Mouse (Mus musculus): ENCODE data around the gene Sart3. TPM values are rescaled to one million over a fixed set of nuclear protein-coding genes. Genes with fewer than 3 reads are reported as not detected.

Gene Sart3
- total and polyA plus RNA-seq, 2 experiments from 2014 or later = 11.9 to 15.8 TPM

DNA sequence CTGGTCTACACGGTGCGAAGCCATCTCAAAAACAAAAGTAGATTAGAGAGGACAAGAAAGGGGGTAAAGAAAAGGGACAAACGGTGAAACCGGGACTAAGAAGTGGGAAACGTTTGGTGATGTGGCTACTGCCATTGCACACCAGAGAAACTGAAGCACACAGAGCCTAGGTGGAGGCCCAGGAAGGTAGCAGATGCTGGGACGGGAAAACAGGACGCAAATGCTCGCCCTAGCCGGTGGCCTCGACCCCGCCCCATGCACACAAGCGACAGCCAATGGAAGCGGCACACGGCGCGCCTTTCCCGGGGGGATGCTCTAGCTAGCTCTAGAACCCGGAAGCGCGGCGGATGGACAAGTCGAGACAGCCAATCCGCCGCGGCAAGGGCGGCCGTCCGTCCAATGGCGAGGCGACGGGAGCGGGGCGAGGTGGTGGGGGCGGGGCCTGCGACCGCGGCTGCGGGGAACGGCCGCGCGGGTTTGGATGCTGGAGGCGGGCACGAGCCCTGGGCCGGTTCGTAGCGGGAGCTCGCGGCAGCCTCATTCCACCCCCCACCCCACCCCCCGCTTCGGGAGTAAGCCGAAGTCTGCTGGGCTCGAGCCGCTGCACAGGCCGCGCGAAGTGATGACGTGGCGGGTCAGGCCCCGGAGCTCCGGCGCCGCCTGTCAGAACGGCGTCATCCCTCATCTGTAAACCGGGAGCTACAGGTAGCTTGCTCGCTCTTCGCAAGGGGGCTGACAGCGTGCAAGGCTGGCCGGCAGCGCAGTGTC lies 36.8 kb downstream of the Sart3 start, which contains the start of gene Ficd:
Gene Ficd (plus strand): TSS at position 459 of the 768 bp plus-strand sequence.
- ATAC-seq (ENCODE audit: insufficient read depth, low read depth) (peak; percentile 99), DNase-seq (ENCODE audit: low spot score) (peak; percentile 99)
- Histone ChIP-seq H3K27me3 (ENCODE audit: control insufficient read depth, insufficient read depth, low read length) (no peaks in the 10 kb centered on the region), H3K4me3 (ENCODE audit: low read depth, low read length) (peak within 1 kb of the TSS; percentile 86), H3K9me3 (replicated peaks; ENCODE audit: control insufficient read depth, low read length) (no peaks in the 10 kb centered on the region), H3K36me3 (replicated peaks; ENCODE audit: control insufficient read depth, insufficient read depth, low read length) (peaks cover 28% of the 10 kb centered on the region), H3K4me1 (ENCODE audit: control insufficient read depth, insufficient read depth) (peaks cover 12% of the 10 kb centered on the region), H3K27ac (ENCODE audit: low read depth) (peak within 1 kb of the TSS; percentile 93), H3K9ac (replicated peaks; ENCODE audit: low read depth, low read length) (peak within 1 kb of the TSS; percentile 72), H3K4me2 (ENCODE audit: low read depth, low read length) (peak within 1 kb of the TSS; percentile 90)
- TF ChIP-seq EP300 (IDR thresholded peaks at IDR 0.05; ENCODE audit: low read depth) (no peak), CTCF (IDR thresholded peaks at IDR 0.05; ENCODE audit: low read depth) (no peak)
- under 1% methylated on average over 63 of the region's 71 CpGs for WGBS

DNA sequence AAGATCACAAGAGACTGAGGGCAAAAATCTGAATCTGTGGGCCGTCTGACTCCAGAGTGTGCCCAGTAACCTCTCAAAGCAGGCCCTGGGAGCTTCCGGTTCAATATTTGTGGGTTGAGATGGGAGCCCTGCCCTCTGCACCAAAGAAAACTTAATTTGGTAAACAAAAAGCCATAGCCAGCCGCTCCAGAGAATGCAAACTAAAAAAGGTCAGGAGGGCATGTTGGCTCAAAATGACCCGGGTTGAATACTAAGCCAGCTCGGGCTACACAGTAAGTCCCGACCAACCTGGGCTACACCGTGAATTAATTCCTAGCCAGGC lies 37.3 kb downstream of the Sart3 start:
- peak overlapping the region; percentile 70 for H3K4me2 ChIP-seq (ENCODE audit: low read depth, low read length)
- ATAC-seq (ENCODE audit: insufficient read depth, low read depth) (no peak), DNase-seq (ENCODE audit: low spot score) (no peak)
- no peaks in the 10 kb centered on the region for H3K9me3 ChIP-seq (replicated peaks; ENCODE audit: control insufficient read depth, low read length)
- H3K36me3 ChIP-seq (replicated peaks; ENCODE audit: control insufficient read depth, insufficient read depth, low read length) = peaks cover 23% of the 10 kb centered on the region
- no peak for TF ChIP-seq CTCF (IDR thresholded peaks at IDR 0.05; ENCODE audit: low read depth)
- TF ChIP-seq EP300 (IDR thresholded peaks at IDR 0.05; ENCODE audit: low read depth) = no peak
- WGBS = 36% methylated on average over 7 of the region's 7 CpGs
- H3K9ac ChIP-seq (replicated peaks; ENCODE audit: low read depth, low read length) = peak overlapping the region; percentile 53
- peak overlapping the region; percentile 93 for H3K27ac ChIP-seq (ENCODE audit: low read depth)
- H3K4me1 ChIP-seq (ENCODE audit: control insufficient read depth, insufficient read depth) = peaks cover 12% of the 10 kb centered on the region
- no peaks in the 10 kb centered on the region for H3K27me3 ChIP-seq (ENCODE audit: control insufficient read depth, insufficient read depth, low read length)
- H3K4me3 ChIP-seq (ENCODE audit: low read depth, low read length) = peak overlapping the region; percentile 86

DNA sequence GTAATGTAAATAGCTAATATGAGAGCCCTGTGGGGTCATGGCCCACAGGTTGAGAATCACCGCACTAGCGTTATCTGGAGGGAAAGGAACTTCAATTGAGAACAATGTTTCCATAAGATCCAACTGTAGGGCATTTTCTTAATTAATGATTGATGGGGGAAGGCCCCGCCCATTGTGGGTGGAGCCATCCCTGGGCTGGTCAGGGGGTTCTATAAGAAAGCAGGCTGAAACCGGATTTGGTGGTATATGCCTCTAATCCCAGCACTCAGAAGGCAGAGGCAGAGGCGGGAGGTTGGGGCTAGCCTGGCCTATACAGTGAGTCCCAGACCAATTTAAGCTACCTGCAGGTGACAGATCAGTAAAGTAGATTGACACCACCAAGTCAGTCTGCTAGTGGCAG lies 37.9 kb downstream of the Sart3 start:
- WGBS = 67% methylated on average over 5 of the region's 5 CpGs
- no peak for TF ChIP-seq EP300 (IDR thresholded peaks at IDR 0.05; ENCODE audit: low read depth)
- TF ChIP-seq CTCF (IDR thresholded peaks at IDR 0.05; ENCODE audit: low read depth) = no peak
- Histone ChIP-seq H3K9me3 (replicated peaks; ENCODE audit: control insufficient read depth, low read length) (no peaks in the 10 kb centered on the region), H3K4me1 (ENCODE audit: control insufficient read depth, insufficient read depth) (peaks cover 12% of the 10 kb centered on the region), H3K4me2 (ENCODE audit: low read depth, low read length) (no peak overlapping the region), H3K4me3 (ENCODE audit: low read depth, low read length) (no peak overlapping the region), H3K27me3 (ENCODE audit: control insufficient read depth, insufficient read depth, low read length) (no peaks in the 10 kb centered on the region), H3K27ac (ENCODE audit: low read depth) (no peak overlapping the region), H3K36me3 (replicated peaks; ENCODE audit: control insufficient read depth, insufficient read depth, low read length) (peaks cover 17% of the 10 kb centered on the region), H3K9ac (replicated peaks; ENCODE audit: low read depth, low read length) (no peak overlapping the region)
- no peak for ATAC-seq (ENCODE audit: insufficient read depth, low read depth)
- no peak for DNase-seq (ENCODE audit: low spot score)

DNA sequence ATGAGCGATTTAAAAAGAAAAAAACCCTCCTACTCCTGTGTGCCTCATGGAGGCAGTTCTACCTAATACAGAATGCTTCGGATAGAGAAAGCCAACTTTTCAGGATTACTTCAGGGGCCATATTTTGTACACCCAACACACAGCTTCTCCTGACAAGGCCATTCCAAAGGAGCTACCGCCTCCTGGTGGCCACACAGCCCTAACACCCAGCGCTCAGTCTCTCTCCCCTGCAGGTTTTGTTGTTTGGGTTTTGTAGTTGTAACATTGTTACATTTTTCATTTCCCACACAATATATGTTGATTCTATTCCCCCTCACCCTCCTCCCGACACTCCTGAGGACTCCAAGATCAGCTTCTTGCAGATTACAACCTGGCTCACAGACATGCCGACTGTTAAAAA lies 40.1 kb downstream of the Sart3 start:
- H3K36me3 ChIP-seq (replicated peaks; ENCODE audit: control insufficient read depth, insufficient read depth, low read length) = no peaks in the 10 kb centered on the region
- no peak overlapping the region for H3K4me2 ChIP-seq (ENCODE audit: low read depth, low read length)
- TF ChIP-seq EP300 (IDR thresholded peaks at IDR 0.05; ENCODE audit: low read depth) = no peak
- peak; percentile 70 for TF ChIP-seq CTCF (IDR thresholded peaks at IDR 0.05; ENCODE audit: low read depth)
- H3K4me3 ChIP-seq (ENCODE audit: low read depth, low read length) = no peak overlapping the region
- H3K9me3 ChIP-seq (replicated peaks; ENCODE audit: control insufficient read depth, low read length) = no peaks in the 10 kb centered on the region
- no peak for DNase-seq (ENCODE audit: low spot score)
- no peak overlapping the region for H3K9ac ChIP-seq (replicated peaks; ENCODE audit: low read depth, low read length)
- no peak for ATAC-seq (ENCODE audit: insufficient read depth, low read depth)
- peaks cover 12% of the 10 kb centered on the region for H3K4me1 ChIP-seq (ENCODE audit: control insufficient read depth, insufficient read depth)
- WGBS = 25% methylated on average over 6 of the region's 6 CpGs
- no peaks in the 10 kb centered on the region for H3K27me3 ChIP-seq (ENCODE audit: control insufficient read depth, insufficient read depth, low read length)
- no peak overlapping the region for H3K27ac ChIP-seq (ENCODE audit: low read depth)

DNA sequence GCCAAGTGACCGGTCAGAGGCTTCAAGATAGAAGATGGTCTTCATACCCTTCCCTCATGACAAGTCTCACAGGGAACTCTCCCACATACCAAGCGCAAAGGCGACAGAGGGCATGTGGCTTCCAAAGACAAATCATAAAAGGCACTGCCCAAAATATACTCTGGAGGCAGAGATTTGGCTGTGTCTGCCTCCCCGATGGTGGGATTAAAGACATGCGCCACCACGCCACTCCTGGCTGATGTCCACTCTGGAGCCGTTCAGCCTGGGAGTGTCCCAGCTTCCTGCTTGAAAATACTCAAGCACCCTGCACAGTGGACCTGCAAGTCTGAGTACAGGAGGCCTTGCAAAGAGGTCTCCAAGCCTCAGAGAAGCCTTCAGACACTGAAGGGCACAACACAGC lies 41.1 kb downstream of the Sart3 start:
- TF ChIP-seq CTCF (IDR thresholded peaks at IDR 0.05; ENCODE audit: low read depth) (no peak), EP300 (IDR thresholded peaks at IDR 0.05; ENCODE audit: low read depth) (no peak)
- no peak overlapping the region for H3K27ac ChIP-seq (ENCODE audit: low read depth)
- H3K4me2 ChIP-seq (ENCODE audit: low read depth, low read length) = no peak overlapping the region
- WGBS = 75% methylated on average over 7 of the region's 7 CpGs
- H3K4me1 ChIP-seq (ENCODE audit: control insufficient read depth, insufficient read depth) = peaks cover 6% of the 10 kb centered on the region
- H3K36me3 ChIP-seq (replicated peaks; ENCODE audit: control insufficient read depth, insufficient read depth, low read length) = no peaks in the 10 kb centered on the region
- no peak for DNase-seq (ENCODE audit: low spot score)
- no peaks in the 10 kb centered on the region for H3K9me3 ChIP-seq (replicated peaks; ENCODE audit: control insufficient read depth, low read length)
- ATAC-seq (ENCODE audit: insufficient read depth, low read depth) = no peak
- H3K4me3 ChIP-seq (ENCODE audit: low read depth, low read length) = no peak overlapping the region
- H3K27me3 ChIP-seq (ENCODE audit: control insufficient read depth, insufficient read depth, low read length) = 0 out of 2 replicates have a peak, but pooled peaks cover 6% of the 10 kb centered on the region
- H3K9ac ChIP-seq (replicated peaks; ENCODE audit: low read depth, low read length) = no peak overlapping the region

Data from heart, postnatal 0 days (tissue).